Mouse (Mus musculus): ENCODE results near the gene Pes1. TPM values are rescaled to one million over a fixed set of nuclear protein-coding genes. Genes with fewer than 3 reads are reported as not detected.

The Pes1 gene
- polyA plus RNA-seq (2021; fragmentation: Nextera tagmentation), result 23.5 and 28.5 TPM in 2 replicates
- long read RNA-seq, experiment 1, transcript Pes1-201 (15 exons, 2,911 nt), result major isoform, 78 of 100 reads
- long read RNA-seq, experiment 1, partial matches to known transcripts, result 18 of 100 reads
- long read RNA-seq, experiment 1, other reads (novel, unspliced or antisense), result 4 of 100 reads
- long read RNA-seq, experiment 2, transcript Pes1-201 (15 exons, 2,911 nt), result major isoform, 212 of 232 reads
- long read RNA-seq, experiment 2, partial matches to known transcripts, result 8 of 232 reads
- long read RNA-seq, experiment 2, other reads (novel, unspliced or antisense), result 12 of 232 reads

DNA sequence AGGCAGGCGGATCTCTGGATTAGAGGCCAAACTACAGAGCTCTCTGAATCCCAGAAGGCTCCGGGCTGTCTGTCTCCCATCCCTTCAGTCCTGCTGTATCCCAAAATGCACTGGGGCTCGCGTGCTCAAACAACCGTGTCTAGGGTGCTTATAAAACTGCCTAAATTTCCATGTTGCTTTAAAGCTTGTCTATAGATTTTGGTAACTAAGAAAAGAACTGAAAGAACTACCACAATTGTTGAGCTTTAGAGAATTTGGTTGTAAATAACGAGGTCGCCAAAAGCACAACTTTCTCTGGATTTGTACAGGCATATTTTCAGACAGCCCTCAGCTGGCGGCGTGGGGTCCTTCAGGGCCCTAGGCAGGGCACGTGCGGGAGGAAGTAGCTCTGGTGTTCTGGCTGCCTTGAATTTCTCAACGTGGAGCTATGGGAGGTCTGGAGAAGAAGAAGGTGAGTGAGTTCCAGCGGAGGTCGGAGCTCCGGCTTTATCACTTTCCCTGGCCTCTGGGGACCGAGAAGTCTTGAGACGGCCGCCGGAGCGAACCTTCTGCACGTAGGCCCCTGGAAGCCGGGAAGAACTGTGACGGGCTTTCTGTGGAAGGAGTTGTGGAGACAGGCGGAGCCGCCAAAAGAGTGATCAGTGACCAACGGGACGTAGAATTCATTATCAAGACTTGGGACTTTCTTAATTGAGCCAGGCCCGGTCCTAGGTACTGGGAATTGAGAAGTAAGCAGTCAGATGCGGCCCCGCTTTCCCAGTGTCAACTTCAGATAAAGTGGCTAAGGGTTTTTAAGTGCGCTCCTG is at the start of gene Pes1:
TSS of gene Pes1 (plus strand) at position 366 of the 806 bp plus-strand sequence.

GRCm38 (mm10) chr11:3914109-3914840 is 49.5 kb upstream of the Pes1 start, which contains the start of gene Slc35e4:
Gene Slc35e4, minus strand, starts transcription at chr11:3914664.

DNA sequence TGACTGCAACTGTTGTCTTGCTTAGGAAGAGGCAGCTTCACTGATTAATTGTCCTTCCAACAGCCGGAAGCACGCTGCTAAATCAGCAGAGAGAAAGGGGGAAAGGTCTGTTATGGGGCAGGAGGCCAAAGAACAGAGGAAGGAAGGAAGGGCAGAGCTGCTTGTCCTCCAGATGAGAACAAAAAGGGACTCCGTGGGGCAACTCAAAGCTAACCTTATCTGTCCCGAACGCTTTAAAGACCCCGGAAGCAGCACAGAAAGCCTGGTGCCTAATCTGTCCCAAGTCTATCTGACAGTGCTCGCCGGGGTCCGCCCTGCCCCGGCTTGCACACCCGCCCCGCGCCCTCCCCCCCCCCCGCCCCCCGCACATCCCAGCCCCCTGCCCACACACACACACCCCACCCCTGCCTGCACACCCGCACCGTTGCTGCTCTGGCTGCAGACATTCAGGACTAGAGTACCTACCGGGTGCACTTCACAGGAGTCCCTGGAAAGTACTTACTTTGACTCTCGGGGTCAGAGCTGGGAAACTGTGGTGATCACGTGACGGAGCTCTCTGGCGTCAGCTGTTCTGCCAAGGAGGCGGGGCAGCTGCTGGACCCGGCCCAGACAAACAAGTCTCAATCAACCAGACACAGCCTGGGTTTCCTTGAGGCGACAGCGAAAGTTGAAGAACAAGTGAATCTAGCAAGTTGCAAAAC is 32.1 kb upstream of the Pes1 start, which contains the start of gene Tcn2:
TSS of gene Tcn2 (minus strand) at position 649 of the 701 bp plus-strand sequence.

GRCm38 (mm10) chr11:3976678-3977077 is 12.9 kb downstream of the Pes1 start, which contains the start of gene 4930556J24Rik:
Gene 4930556J24Rik, minus strand, starts transcription at chr11:3976778.

GRCm38 (mm10) chr11:3983291-3983862 is 19.6 kb downstream of the Pes1 start, which contains the start of gene Gal3st1:
Gene Gal3st1, plus strand, starts transcription at chr11:3983636.

Other genes with a start within 250 kb of the Pes1 start
- 8.2 and 10.3 TPM in 2 replicates for gene Osbp2, start 100.1 kb upstream of the Pes1 start, polyA plus RNA-seq (2021; fragmentation: Nextera tagmentation)
- 0.35 and 0.59 TPM in 2 replicates for gene 4921536K21Rik, start 68.9 kb upstream of the Pes1 start, polyA plus RNA-seq (2021; fragmentation: Nextera tagmentation)
- gene Dusp18, start 68.7 kb upstream of the Pes1 start, polyA plus RNA-seq (2021; fragmentation: Nextera tagmentation), result 19.1 and 20.4 TPM in 2 replicates
- gene Slc35e4, start 49.3 kb upstream of the Pes1 start, polyA plus RNA-seq (2021; fragmentation: Nextera tagmentation), result 13.9 and 15.2 TPM in 2 replicates
- 21.5 and 39.0 TPM in 2 replicates for gene Tcn2, start 31.8 kb upstream of the Pes1 start, polyA plus RNA-seq (2021; fragmentation: Nextera tagmentation)
- not detected in 2 replicates for gene 4930556J24Rik, start 12.8 kb downstream of the Pes1 start, polyA plus RNA-seq (2021; fragmentation: Nextera tagmentation)
- 3.4 and 5.4 TPM in 2 replicates for gene Gal3st1, start 19.7 kb downstream of the Pes1 start, polyA plus RNA-seq (2021; fragmentation: Nextera tagmentation)
- gene Sec14l4, start 67.5 kb downstream of the Pes1 start, polyA plus RNA-seq (2021; fragmentation: Nextera tagmentation), result 0.33 and 0.80 TPM in 2 replicates
- gene Sec14l3, start 100.9 kb downstream of the Pes1 start, polyA plus RNA-seq (2021; fragmentation: Nextera tagmentation), result 0.67 and 1.7 TPM in 2 replicates
- 189 and 199 TPM in 2 replicates for gene Mtfp1, start 131.5 kb downstream of the Pes1 start, polyA plus RNA-seq (2021; fragmentation: Nextera tagmentation)
- 3.8 and 4.0 TPM in 2 replicates for gene Sec14l2, start 159.4 kb downstream of the Pes1 start, polyA plus RNA-seq (2021; fragmentation: Nextera tagmentation)
- gene Rnf215, start 171.2 kb downstream of the Pes1 start, polyA plus RNA-seq (2021; fragmentation: Nextera tagmentation), result 11.3 and 11.7 TPM in 2 replicates
- 2.9 and 3.6 TPM in 2 replicates for gene Ccdc157, start 196.3 kb downstream of the Pes1 start, polyA plus RNA-seq (2021; fragmentation: Nextera tagmentation)
- 28.7 and 37.2 TPM in 2 replicates for gene Sf3a1, start 196.4 kb downstream of the Pes1 start, polyA plus RNA-seq (2021; fragmentation: Nextera tagmentation)
- gene Tbc1d10a, start 222.8 kb downstream of the Pes1 start, polyA plus RNA-seq (2021; fragmentation: Nextera tagmentation), result 41.4 and 42.0 TPM in 2 replicates

All from layer of hippocampus, adult 6 months (tissue).